Mouse (Mus musculus): ENCODE results near the gene Grb7.

Grb7 gene

DNA sequence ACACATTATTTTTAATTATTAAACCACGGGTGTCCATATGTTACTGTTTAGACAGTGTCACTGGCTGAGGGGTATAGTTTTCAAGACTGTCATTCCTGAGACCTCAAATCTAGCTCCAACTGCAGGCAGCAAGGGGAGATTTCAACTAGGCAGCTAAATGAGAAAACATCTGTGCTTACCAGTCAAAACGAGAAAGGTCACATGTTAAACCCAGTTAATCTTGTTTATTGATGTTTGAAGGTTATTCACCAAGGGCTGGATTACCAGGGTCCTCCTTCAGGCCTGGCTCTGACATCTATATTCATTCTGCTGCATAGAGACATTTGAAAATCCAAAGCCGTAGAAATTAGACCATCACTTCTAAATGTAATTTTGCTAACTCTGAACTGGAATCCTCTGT, 58.7 kb downstream of the Grb7 start:
- DNase-seq (ENCODE audit: low read depth, low spot score) = no peak
